Mouse (Mus musculus) thymus, postnatal 14 days (tissue): ENCODE results near the gene C2cd4b.

Source experiments
- DNase-seq: peaks from one replicate; pipeline ENCODE4 v3.0.0; 2021

Gene C2cd4b

GRCm38 (mm10) chr9:67759163-67759955 is at the start of gene C2cd4b:
C2cd4b (plus strand) TSS chr9:67759437.
- DNase-seq, result no peak

DNA sequence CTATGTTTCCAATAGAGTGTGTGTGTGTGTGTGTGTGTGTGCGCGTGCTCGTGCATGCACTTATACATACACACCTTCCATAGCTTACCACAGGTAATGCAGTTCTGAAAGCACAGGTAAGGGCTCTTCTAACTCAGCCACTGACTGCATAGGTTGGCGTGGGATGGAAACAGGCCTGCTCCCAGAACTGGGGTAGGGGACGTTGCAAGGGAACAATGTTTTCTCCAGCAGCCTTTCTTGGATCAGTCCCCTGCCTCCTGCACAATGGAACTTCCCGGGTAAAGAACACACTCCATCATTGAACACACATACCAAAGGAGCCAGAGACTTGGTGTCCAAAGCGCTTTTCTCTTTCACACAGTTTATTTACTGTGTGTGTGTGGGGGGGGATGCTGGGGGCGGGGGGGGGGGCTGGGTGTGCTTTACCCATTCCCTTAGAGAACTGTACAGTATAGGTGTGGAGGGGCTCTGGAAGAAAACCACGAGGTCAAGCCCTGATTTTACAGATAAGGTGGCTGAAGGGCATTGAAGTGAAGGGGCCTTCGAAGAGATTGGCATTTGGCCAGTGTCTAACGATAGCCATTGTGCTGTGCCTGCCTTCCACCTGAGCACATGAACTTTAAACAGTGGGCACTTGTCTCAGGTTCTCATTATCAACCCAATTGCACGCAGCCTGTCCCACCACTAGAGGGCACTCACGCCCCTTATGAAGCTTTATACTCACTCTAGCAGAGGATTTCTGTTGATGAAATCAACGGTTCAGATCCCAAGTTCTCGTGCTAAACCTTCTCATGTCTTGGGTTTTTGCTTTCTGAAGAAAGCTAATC is 48.0 kb upstream of the C2cd4b start:
- peak; percentile 52 for DNase-seq

DNA sequence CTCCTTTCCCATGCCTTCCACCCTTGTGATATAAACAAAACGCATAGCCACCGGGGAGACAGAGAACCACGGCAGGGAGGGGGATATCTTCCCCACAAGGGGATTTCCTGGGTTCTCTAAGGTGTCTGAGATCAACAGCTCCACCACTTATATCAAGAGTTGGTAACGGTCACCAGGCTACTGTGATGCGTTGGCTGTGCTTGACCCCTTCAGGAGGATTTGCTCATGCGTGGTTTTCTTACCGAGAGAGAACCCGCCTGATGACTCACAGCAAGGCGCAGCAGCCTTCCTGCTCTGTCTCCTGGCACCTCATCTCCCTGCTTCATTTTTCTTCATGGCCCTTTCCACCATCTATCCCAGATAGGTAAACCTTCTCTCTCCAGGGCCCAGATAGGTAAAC is 47.1 kb upstream of the C2cd4b start:
- no peak for DNase-seq

DNA sequence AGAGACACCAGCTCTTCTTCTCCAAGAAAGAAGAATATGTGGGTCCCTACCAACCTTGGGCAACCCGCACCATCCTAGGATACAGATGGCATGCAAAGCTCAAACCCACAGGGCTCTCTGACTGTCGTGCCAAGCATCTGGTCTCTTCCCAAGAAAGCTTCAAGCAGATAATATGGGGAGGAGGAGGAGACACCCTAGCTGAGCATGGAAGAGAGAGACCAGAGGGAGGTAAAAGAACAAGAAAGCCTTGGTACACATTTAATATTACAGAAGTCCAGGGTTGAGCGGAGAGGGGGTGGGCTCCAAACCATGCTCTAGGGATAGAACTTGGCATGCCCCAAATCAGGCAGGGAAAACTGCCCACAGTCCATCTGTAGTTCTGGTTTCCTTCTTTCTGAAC is 42.2 kb upstream of the C2cd4b start:
- no peak for DNase-seq

DNA sequence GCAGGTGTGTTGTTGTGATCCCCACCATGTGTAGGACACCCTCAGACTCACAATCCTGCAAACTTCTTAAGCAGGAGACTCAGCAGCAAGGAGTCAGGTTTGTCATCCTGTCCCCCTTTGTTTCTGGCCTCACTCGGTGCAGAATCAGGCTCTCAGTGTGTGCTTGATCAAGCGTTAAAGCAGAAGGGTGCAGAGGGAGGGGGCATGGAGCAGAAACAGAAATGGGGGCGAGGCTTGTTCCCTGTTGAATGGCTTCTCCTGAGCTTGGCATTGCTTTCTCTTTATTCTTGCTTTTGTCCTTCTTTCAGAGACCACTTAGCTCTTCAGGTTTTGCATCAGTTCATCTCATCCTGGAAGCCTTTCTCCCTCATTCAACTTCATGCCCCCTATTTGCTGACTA is 40.6 kb upstream of the C2cd4b start:
- no peak for DNase-seq

DNA sequence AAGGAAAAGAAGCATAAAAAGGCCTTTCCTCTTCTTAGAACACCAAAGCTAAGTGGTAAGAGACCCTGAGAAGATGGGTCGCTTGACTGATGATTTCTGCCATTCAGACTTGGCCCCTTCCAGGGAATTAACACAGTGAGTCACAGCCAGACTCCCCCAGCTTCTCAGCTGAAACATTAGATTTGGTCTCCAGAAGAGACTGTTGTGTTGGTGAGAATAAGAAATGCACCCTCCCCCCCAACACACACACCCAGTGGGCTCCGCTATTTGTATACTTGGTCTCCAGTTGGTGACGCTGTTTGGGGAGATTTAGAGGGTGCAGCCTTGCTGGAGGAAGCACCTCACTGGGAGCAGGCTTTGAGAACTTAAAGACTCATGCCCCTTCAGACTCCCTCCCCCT is 39.1 kb upstream of the C2cd4b start:
- DNase-seq, result no peak

GRCm38 (mm10) chr9:67722378-67722777 is 36.9 kb upstream of the C2cd4b start:
- DNase-seq, result no peak

DNA sequence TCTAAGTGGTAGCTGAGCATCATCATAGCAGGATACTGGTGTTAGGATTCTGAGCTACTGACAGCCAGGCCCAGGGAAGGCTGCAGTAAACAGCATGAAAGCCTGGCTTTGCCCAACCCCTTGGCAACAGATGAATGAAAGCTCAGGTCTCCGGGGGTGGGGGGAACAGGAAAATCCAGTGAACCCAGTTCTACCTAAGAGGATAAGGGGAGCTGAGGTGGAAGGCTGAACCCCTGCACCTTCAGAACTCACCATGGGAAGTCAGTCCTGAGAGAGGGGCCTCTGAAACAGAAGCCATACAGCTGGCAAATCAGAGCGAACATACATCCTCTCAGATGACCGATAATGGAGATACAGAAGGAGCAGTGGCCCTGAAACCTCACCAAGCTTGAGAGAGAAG is 34.0 kb upstream of the C2cd4b start:
- DNase-seq, result no peak

DNA sequence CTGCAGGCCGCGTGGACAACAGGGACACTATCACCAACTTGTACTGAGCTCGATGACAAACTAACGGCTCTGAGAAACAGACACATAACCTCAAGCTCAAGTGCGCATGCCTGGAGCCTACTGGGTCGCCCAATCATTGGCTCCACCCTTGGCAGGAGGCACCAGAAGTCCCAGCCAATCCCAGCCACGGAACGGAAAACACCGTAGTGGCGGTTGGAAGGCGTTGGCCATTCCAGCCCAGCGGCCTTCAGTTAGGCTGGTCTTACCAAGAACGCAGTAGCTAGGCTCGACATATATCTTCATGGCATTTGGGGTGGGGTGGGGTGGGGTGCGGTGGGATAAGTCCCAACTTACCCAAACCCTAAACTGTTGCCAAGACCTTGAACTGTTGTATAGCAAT is 25.5 kb upstream of the C2cd4b start:
- no peak for DNase-seq

- DNase-seq, result peak; percentile 14
Observed at GRCm38 (mm10) chr9:67735426-67735825, 23.8 kb upstream of the C2cd4b start.

DNA sequence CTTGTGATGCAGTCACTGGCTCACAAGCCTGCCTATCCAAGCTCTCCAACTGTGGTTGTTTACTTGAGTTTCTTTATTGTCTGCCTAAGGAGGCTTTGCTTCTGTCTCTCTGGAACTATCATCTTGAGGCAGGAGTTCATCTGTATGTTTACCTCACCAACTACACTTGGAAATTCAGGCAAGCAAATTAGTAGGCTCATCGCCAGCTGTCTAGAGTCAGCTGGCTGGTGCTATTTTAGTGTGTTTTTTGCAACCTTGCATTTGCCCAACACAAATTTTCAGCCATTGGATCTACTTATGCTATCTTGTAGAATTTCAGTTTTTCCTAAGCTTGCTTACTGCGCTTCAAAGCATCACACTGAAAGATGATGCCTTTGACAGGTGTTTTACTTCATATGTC is 18.0 kb upstream of the C2cd4b start:
- no peak for DNase-seq

DNA sequence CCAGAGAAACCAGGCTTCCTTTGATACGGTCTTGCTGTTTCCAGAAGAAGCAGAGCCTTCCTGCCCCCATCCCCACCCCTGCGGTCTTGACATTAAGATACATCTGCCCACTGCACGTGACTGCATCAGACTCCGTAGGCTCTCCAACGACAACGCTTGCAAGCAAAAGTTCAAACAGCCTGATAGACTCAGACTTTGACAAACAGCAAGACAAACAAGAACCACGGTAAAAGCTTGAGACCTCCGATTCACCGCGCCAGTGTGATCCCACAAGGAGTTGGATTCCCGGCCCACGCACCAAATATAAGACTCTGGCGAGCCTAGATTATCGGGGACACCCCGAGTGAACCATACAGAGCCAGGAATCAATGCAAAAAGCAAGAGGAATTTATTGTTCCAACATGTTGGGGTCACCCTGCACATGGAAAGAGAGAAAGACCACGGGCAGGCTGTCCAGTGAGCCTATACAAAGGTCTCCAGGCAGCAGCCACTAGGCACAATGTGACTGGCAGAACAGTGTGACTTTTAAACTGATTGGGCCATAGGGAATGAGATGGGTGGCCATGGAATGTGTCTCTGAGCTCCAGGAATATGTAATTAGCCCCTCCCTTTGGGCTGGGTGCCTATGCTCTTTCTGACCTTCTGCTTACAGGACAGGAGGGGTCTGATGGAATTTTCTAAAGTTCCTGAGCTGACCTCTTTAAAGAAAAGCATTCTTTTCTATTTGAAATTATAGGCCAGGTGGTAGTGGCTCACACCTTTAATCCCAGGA is 5.6 kb upstream of the C2cd4b start:
- no peak for DNase-seq

- no peak for DNase-seq
Observed at GRCm38 (mm10) chr9:67754713-67755112, 4.5 kb upstream of the C2cd4b start.

DNA sequence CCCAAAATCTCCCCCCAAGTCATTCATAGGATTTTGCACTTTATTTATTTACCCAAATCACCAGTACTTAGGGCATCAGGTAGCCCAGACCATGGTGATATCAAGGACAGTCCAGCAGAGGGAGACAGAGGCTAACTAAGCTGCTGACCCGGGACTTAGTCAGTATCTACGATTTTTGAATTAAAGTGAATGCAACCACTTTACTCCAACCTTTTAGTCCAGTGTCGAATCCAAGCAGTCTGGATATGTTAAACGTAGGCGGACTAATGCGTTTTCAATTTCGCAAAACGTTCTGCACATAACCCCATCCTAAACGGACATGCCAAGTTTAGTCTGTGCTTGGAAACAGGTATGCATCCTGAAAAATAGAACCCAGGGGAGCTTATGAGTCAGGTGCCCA is 551 bp upstream of the C2cd4b start:
- DNase-seq, result peak; percentile 9

DNA sequence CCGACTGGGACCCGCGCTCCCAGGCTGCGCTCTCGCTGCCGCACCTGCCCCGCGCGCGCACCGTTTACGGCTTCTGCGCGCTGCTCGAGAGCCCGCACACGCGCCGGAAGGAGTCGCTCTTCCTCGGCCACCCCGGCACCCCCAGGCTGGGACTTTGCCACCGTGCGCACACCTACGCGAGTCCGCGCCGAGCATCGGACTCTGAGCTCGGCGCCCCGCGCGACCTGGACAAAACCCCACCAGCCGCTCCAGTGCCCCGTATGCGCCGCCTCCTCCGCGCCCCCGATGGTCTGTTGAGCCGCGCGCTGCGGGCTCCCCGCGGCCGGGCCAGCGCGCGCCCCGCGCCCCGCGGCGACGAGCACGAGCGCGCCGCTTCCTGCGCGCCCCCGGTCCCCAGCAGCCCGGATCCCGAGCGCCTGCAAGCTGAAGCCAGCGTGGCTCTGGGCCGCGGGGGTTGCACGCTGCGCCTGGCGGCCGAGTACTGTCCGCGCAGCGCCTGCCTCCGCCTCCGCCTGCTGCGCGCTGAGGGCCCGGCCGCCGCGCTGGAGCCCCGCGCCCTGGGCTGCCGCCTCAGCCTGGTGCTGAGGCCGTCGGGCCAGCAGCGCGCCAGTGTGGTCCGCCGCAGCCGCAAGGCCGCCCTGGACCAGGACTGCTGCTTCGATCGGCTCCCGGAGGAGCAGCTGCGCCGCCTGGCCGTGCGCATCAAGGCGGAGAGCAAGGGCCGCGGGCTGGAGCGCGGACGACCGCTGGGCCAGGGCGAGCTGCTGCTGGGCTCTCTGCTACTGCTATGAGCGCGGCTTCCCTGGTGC is 923 bp downstream of the C2cd4b start:
- peak; percentile 3 for DNase-seq

DNA sequence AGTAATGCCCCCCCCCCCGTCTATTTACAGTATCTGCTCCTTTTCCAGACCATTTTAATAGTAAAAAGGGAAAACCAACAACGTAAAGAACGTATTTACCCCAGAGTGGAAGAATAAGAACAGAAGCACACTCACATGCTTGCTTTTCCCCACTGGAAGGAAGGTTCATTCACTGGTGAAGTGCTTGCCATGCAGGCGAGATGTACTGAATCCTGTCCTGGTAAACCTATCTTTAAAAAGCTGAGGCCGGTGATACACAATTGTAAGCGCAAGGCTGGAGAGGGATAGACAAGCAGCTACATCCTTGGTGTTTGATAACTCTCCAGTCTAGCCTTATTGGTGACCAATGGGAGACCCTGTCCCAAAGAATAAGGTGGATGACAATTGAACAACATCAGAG is 1.8 kb downstream of the C2cd4b start:
- no peak for DNase-seq

DNA sequence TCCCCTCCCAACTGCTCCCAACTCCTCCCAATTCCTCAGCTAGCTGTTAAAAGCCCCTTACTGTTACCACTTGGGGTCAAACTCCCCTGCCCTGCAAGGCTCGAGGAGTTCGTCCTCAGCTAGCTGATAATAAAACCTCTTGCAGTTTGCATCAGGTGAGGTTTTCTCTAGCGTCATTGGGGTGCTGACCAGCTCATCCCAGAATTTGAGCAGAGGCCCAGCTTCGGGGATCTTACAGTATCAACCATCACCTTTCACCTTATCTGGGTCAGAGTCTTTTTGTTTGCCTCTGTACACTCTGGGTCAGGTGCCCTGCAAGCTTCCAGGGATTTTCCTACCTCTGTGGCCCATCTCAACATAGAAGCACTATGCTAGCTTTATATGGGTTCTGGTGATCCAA is 4.1 kb downstream of the C2cd4b start:
- DNase-seq, result no peak

- DNase-seq, result no peak
Observed at GRCm38 (mm10) chr9:67766405-67766804, 7.2 kb downstream of the C2cd4b start.

DNA sequence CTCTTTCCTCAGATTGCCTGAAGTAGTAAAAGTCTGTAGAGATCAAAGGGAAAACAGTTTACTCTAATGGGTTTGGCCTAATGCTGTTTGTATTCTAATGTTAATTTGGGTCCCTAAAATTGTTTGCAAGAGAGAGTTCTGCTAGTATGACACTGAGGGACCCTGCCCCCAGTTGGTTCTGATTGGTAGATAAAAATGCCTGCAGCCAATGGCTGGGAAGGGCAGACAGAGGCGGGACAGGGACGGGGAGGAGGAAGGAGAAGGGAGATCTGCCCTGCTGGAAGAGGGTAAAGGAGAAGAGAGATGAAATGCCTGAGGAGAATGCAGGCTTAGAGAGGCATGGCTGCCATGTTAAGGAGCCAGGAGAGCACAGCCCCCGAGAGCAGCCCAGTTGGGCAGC is 7.7 kb downstream of the C2cd4b start:
- DNase-seq, result no peak

GRCm38 (mm10) chr9:67768843-67769242 is 9.6 kb downstream of the C2cd4b start:
- no peak for DNase-seq

DNA sequence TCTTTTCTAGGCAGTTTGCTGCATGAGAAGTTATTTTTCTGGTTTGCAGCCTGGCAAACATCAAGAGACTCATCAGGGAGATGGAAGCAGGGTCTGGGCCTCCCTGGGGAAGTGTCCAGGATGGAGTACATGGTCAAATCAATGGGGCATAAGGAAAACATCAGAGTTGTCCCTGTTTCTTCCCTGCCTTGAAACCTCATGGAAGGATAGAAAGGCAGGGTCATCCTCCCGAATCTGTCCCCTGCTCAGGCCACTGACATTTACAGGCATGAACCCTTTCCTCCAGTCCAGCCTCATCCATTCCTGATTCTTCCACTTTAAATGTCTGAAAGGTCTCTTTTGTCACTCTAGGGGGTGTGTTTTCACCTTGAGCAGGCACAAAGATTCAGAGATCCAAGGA is 10.2 kb downstream of the C2cd4b start:
- DNase-seq, result no peak

DNA sequence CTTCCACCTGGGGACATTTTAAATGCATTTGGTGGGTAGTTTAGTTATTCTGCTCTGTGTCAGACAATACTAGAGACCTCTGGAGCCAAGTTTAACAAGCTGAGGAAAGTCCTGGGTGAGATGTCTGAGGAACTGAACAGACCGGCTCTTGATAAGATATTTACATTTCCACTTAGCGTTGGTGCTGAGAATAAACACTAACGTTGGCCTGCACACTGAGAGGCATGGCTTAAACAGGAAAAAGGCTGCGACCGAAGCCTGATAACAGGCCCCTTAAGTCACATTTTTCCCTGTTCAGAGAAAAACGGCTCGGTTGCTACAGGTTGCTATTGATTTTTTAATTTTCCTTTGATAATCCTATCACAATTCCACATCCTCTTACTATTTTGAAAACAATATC is 12.1 kb downstream of the C2cd4b start:
- no peak for DNase-seq

DNA sequence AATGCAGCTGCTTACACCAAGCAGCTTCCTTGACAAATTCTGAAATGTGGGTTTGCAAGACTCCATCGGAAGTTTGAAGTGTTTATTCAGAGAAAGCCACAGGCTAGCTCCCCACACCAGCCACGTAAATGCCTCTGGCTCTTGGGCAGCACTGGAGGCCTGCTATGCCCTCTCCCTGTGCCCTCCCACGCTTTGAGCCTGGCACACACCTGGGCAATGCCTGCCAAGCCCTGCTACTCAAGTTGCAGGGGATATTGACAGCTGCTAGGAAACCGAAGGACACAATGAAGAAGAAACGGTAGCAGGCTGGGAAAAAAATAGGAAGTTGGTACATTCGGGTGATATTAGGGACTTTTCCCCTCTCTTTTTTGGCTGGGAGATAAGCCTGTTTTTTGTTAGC is 15.0 kb downstream of the C2cd4b start:
- no peak for DNase-seq
